Mouse (Mus musculus): Measurements from ENCODE around the gene Ddah1. TPM values are rescaled to one million over a fixed set of nuclear protein-coding genes. Genes with fewer than 3 reads are reported as not detected.

The Ddah1 gene
- 145 and 150 TPM in 2 replicates for polyA plus RNA-seq (2015; fragmentation: Nextera tagmentation; extraction: Ambion mirVana)

GRCm38 (mm10) chr3:145758561-145759378 lies at the start of gene Ddah1:
Ddah1 (plus strand) TSS chr3:145758675.
- WGBS: under 1% methylated on average over 97 of the region's 97 CpGs

DNA sequence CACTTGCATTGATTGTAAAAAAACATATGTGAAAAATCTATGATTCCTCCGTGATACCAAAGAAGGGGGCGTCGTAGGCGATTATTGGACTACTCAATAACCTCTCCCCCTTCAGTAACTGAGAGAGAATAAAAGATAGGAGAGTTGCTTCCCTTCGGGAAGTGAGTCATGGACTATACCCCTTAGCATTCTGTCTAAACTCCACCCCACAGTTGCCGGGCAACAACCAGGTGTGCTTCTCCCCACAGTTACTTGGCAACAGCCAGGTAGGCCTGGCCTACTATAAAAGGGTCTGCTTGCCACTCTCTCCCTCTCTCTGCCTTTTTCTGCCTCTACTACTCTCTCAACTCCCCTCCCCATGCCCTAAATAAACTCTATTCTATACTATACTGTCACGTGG lies 42.6 kb upstream of the Ddah1 start:
- Histone ChIP-seq H3K27me3 (replicated peaks; ENCODE audit: control insufficient read depth, insufficient read depth, low read length) (no peaks in the 10 kb centered on the region), H3K9ac (replicated peaks; ENCODE audit: low read depth, low read length) (no peak overlapping the region), H3K4me2 (ENCODE audit: low read length) (no peak overlapping the region), H3K9me3 (ENCODE audit: control insufficient read depth, low read length) (no peaks in the 10 kb centered on the region), H3K27ac (ENCODE audit: low read length) (no peak overlapping the region), H3K36me3 (ENCODE audit: control insufficient read depth, insufficient read depth) (no peaks in the 10 kb centered on the region), H3K4me1 (replicated peaks; ENCODE audit: control insufficient read depth, insufficient read depth, low read length) (no peaks in the 10 kb centered on the region), H3K4me3 (replicated peaks; ENCODE audit: low read length) (no peak overlapping the region)
- no peak for ATAC-seq
- 87% methylated on average over 7 of the region's 7 CpGs for WGBS

More at GRCm38 (mm10) chr3:145758561-145759378, at the start of gene Ddah1:
- peak within 1 kb of the TSS; percentile 78 for H3K4me3 ChIP-seq (replicated peaks; ENCODE audit: low read length)
- H3K4me1 ChIP-seq (replicated peaks; ENCODE audit: control insufficient read depth, insufficient read depth, low read length): peaks cover 28% of the 10 kb centered on the region
- peak; percentile 94 for ATAC-seq
- H3K9me3 ChIP-seq (ENCODE audit: control insufficient read depth, low read length): no peaks in the 10 kb centered on the region
- peak within 1 kb of the TSS; percentile 98 for H3K4me2 ChIP-seq (ENCODE audit: low read length)
- peak within 1 kb of the TSS; percentile 84 for H3K27ac ChIP-seq (ENCODE audit: low read length)
- H3K27me3 ChIP-seq (replicated peaks; ENCODE audit: control insufficient read depth, insufficient read depth, low read length): no peaks in the 10 kb centered on the region
- peak within 1 kb of the TSS; percentile 86 for H3K9ac ChIP-seq (replicated peaks; ENCODE audit: low read depth, low read length)
- H3K36me3 ChIP-seq (ENCODE audit: control insufficient read depth, insufficient read depth): no peaks in the 10 kb centered on the region

DNA sequence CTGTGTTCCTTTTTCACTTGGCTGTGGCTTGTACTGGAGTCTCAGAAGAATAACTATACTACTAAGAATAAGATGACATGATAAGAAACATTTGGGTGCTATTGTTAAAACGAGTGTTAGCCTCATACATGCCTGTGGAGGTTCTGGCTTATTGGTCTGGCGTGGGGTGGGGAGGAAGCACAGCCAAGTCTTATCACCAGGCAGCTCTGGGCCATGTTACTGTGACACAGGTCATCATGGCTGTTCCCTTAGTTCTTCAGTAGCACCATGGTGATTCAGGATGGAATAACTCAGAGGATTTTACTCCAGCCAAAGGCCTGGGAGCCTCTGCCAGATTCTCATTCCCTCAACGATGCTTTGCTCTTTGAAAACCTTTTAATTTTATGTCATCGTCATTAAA lies 38.8 kb upstream of the Ddah1 start:
- Histone ChIP-seq H3K9ac (replicated peaks; ENCODE audit: low read depth, low read length) (no peak overlapping the region), H3K9me3 (ENCODE audit: control insufficient read depth, low read length) (no peaks in the 10 kb centered on the region), H3K4me3 (replicated peaks; ENCODE audit: low read length) (no peak overlapping the region), H3K36me3 (ENCODE audit: control insufficient read depth, insufficient read depth) (no peaks in the 10 kb centered on the region), H3K4me2 (ENCODE audit: low read length) (no peak overlapping the region), H3K4me1 (replicated peaks; ENCODE audit: control insufficient read depth, insufficient read depth, low read length) (no peaks in the 10 kb centered on the region), H3K27ac (ENCODE audit: low read length) (no peak overlapping the region), H3K27me3 (replicated peaks; ENCODE audit: control insufficient read depth, insufficient read depth, low read length) (no peaks in the 10 kb centered on the region)
- no peak for ATAC-seq
- WGBS: 85% methylated on average over 4 of the region's 4 CpGs

DNA sequence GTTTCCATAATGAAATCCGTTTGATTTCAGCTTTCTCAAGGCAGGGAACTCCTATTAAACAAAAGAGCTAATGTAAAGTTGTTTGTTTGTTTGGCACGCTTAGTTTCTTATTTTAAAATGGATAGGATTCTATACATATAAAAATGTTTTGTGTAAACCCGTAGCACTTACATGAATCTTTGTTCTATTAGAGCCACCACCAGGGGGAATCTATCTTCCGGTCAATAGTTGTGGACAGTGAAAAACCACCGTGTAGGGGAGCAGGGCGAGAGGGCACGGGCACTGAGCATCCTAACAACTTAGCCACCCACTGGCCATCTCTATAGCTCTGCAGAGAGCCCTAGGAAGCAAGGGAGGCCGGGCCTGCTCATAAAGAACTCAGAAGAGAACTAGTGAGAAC lies 33.4 kb upstream of the Ddah1 start:
- Histone ChIP-seq H3K4me1 (replicated peaks; ENCODE audit: control insufficient read depth, insufficient read depth, low read length) (peaks cover 6% of the 10 kb centered on the region; the same call in 1 of the 2 replicates), H3K4me3 (replicated peaks; ENCODE audit: low read length) (no peak overlapping the region), H3K9me3 (ENCODE audit: control insufficient read depth, low read length) (no peaks in the 10 kb centered on the region), H3K9ac (replicated peaks; ENCODE audit: low read depth, low read length) (no peak overlapping the region), H3K27me3 (replicated peaks; ENCODE audit: control insufficient read depth, insufficient read depth, low read length) (no peaks in the 10 kb centered on the region), H3K4me2 (ENCODE audit: low read length) (no peak overlapping the region), H3K36me3 (ENCODE audit: control insufficient read depth, insufficient read depth) (no peaks in the 10 kb centered on the region), H3K27ac (ENCODE audit: low read length) (no peak overlapping the region)
- ATAC-seq: no peak
- WGBS: 79% methylated on average over 8 of the region's 8 CpGs

GRCm38 (mm10) chr3:145728336-145728735 lies 30.1 kb upstream of the Ddah1 start:
- no peak overlapping the region for H3K27ac ChIP-seq (ENCODE audit: low read length)
- whole genome bisulfite sequencing: 35% methylated on average over 8 of the region's 8 CpGs
- H3K4me2 ChIP-seq (ENCODE audit: low read length): no peak overlapping the region
- H3K36me3 ChIP-seq (ENCODE audit: control insufficient read depth, insufficient read depth): no peaks in the 10 kb centered on the region
- H3K9me3 ChIP-seq (ENCODE audit: control insufficient read depth, low read length): no peaks in the 10 kb centered on the region
- ATAC-seq: no peak
- no peak overlapping the region for H3K9ac ChIP-seq (replicated peaks; ENCODE audit: low read depth, low read length)
- no peak overlapping the region for H3K4me3 ChIP-seq (replicated peaks; ENCODE audit: low read length)
- H3K4me1 ChIP-seq (replicated peaks; ENCODE audit: control insufficient read depth, insufficient read depth, low read length): peaks cover 6% of the 10 kb centered on the region; the same call in 1 of the 2 replicates
- no peaks in the 10 kb centered on the region for H3K27me3 ChIP-seq (replicated peaks; ENCODE audit: control insufficient read depth, insufficient read depth, low read length)

GRCm38 (mm10) chr3:145729531-145729930 lies 28.9 kb upstream of the Ddah1 start:
- Histone ChIP-seq H3K4me2 (ENCODE audit: low read length) (no peak overlapping the region), H3K4me3 (replicated peaks; ENCODE audit: low read length) (no peak overlapping the region), H3K27me3 (replicated peaks; ENCODE audit: control insufficient read depth, insufficient read depth, low read length) (no peaks in the 10 kb centered on the region), H3K4me1 (replicated peaks; ENCODE audit: control insufficient read depth, insufficient read depth, low read length) (peaks cover 6% of the 10 kb centered on the region; the same call in 1 of the 2 replicates), H3K9ac (replicated peaks; ENCODE audit: low read depth, low read length) (no peak overlapping the region), H3K27ac (ENCODE audit: low read length) (no peak overlapping the region), H3K36me3 (ENCODE audit: control insufficient read depth, insufficient read depth) (no peaks in the 10 kb centered on the region), H3K9me3 (ENCODE audit: control insufficient read depth, low read length) (no peaks in the 10 kb centered on the region)
- 73% methylated on average over 4 of the region's 4 CpGs for WGBS
- ATAC-seq: no peak

DNA sequence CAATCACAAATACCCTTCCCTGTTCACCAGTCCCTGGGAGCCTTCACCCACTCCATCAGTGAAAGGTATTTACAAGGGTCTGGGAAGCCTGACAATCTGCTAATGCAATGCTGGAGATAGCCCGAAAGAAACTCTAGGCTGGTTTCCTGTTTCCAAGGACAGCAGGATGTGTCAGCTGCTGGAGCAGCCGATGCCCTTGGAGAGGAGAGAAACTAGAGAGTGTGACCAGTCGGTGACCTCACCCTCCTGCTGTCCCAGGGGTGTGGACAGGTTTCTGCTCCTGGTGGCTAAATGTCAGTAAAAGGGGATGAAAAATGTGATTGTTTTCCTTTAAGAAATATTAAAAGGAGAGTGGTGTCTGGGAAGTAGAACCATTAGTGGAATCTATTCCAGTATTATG lies 28.4 kb upstream of the Ddah1 start:
- Histone ChIP-seq H3K27me3 (replicated peaks; ENCODE audit: control insufficient read depth, insufficient read depth, low read length) (no peaks in the 10 kb centered on the region), H3K27ac (ENCODE audit: low read length) (no peak overlapping the region), H3K9ac (replicated peaks; ENCODE audit: low read depth, low read length) (no peak overlapping the region), H3K36me3 (ENCODE audit: control insufficient read depth, insufficient read depth) (no peaks in the 10 kb centered on the region), H3K4me1 (replicated peaks; ENCODE audit: control insufficient read depth, insufficient read depth, low read length) (peaks cover 6% of the 10 kb centered on the region; the same call in 1 of the 2 replicates), H3K9me3 (ENCODE audit: control insufficient read depth, low read length) (no peaks in the 10 kb centered on the region), H3K4me2 (ENCODE audit: low read length) (no peak overlapping the region), H3K4me3 (replicated peaks; ENCODE audit: low read length) (no peak overlapping the region)
- ATAC-seq: no peak
- WGBS: 68% methylated on average over 3 of the region's 3 CpGs

- WGBS: 94% methylated on average over 8 of the region's 8 CpGs
These were observed 23.6 kb upstream of the Ddah1 start for GRCm38 (mm10) chr3:145734857-145735256.

GRCm38 (mm10) chr3:145736562-145736961 lies 21.9 kb upstream of the Ddah1 start:
- Histone ChIP-seq H3K9ac (replicated peaks; ENCODE audit: low read depth, low read length) (no peak overlapping the region), H3K4me3 (replicated peaks; ENCODE audit: low read length) (no peak overlapping the region), H3K27ac (ENCODE audit: low read length) (no peak overlapping the region), H3K4me2 (ENCODE audit: low read length) (no peak overlapping the region), H3K9me3 (ENCODE audit: control insufficient read depth, low read length) (no peaks in the 10 kb centered on the region), H3K4me1 (replicated peaks; ENCODE audit: control insufficient read depth, insufficient read depth, low read length) (no peaks in the 10 kb centered on the region), H3K27me3 (replicated peaks; ENCODE audit: control insufficient read depth, insufficient read depth, low read length) (no peaks in the 10 kb centered on the region), H3K36me3 (ENCODE audit: control insufficient read depth, insufficient read depth) (no peaks in the 10 kb centered on the region)
- 80% methylated on average over 5 of the region's 5 CpGs for WGBS
- ATAC-seq: no peak

More at GRCm38 (mm10) chr3:145734857-145735256, 23.6 kb upstream of the Ddah1 start:
- Histone ChIP-seq H3K27ac (ENCODE audit: low read length) (no peak overlapping the region), H3K27me3 (replicated peaks; ENCODE audit: control insufficient read depth, insufficient read depth, low read length) (no peaks in the 10 kb centered on the region), H3K9ac (replicated peaks; ENCODE audit: low read depth, low read length) (no peak overlapping the region), H3K9me3 (ENCODE audit: control insufficient read depth, low read length) (no peaks in the 10 kb centered on the region), H3K4me1 (replicated peaks; ENCODE audit: control insufficient read depth, insufficient read depth, low read length) (no peaks in the 10 kb centered on the region), H3K4me3 (replicated peaks; ENCODE audit: low read length) (no peak overlapping the region), H3K36me3 (ENCODE audit: control insufficient read depth, insufficient read depth) (no peaks in the 10 kb centered on the region), H3K4me2 (ENCODE audit: low read length) (no peak overlapping the region)
- no peak for ATAC-seq

All from forebrain, embryonic 16.5 days (tissue).